Mouse (Mus musculus): ENCODE measurements at regions not wholly inside any gene's neighbourhood (a gene's known extent, or its start where the extent isn't known, plus 50 kb on each side); places are given as distances from the start of the nearest gene placed in this dataset.

GRCm38 (mm10) chr13:72691783-72692729, 63.4 kb downstream of the Irx2 start:
- no peak for DNase-seq (ENCODE audit: low spot score in 2 of 2)

- DNase-seq (ENCODE audit: low spot score in 2 of 2) = no peak
Observed at GRCm38 (mm10) chr13:72707469-72707868, 78.8 kb downstream of the Irx2 start.

- no peak for DNase-seq (ENCODE audit: low spot score in 2 of 2)
Observed at GRCm38 (mm10) chr13:72708728-72709127, 80.1 kb downstream of the Irx2 start.

DNA sequence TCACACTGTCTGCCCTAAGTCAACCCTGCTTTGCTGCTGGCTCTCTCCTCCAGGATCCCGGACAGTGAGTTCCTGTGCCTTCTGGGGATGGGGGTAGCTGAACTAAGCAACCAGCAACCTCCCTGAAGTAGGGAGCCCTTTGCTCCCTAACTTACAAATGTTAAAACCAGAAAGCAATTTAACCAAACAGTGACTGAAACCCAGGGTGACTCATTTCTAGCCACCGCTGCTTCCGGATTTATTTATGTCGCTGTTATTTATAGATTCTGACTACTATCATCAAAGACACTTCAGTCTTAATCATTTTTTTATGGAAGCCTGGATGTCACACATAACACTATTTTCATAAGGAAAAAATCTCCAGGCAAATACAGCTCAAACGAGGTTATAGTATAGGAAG, 81.4 kb downstream of the Irx2 start:
- no peak for DNase-seq (ENCODE audit: low spot score in 2 of 2)

DNA sequence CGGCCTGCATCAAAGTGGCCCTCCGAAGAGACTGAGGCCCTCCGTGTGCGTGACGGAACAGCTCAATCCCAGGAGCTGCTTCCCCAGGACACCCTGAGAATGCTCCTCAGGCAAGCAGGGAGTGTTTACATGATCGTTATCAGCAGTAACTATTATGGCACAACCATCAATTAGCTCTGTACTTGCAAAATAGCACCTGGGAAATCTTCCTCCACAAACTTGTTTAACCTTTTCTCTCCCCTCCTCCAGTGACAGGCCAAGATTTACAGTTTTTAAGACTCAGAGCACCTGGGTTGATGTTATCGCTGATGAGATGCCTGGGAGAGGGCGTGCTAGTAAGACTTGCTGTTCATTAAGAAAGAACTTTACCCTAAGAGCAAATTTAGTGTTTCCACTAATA, 82.5 kb downstream of the Irx2 start:
- DNase-seq (ENCODE audit: low spot score in 2 of 2) = no peak

GRCm38 (mm10) chr13:72711842-72712330, 83.3 kb downstream of the Irx2 start:
- DNase-seq (ENCODE audit: low spot score in 2 of 2) = no peak

DNA sequence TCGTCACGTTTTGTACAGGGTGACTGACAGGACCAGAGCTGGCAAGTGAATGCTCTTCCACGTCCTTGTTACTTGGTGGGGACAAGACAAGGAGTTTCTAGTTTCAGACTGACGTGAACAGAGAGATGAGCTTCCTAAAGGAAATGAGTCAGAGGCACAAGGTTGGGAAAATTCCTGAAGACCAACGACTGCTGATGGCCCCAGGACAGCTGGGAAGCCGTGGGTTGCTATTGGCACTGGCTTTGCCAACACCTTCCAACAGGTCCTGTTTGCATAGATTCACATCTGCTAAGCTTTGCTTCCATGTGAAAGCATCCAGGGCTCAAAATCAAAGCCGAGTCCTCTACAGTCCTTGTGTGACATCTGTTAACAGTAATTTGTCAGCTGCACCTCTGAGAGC, 86.2 kb downstream of the Irx2 start:
- DNase-seq (ENCODE audit: low spot score in 2 of 2) = no peak

- no peak for DNase-seq (ENCODE audit: low spot score in 2 of 2)
Observed at GRCm38 (mm10) chr13:72715959-72716680, 87.5 kb downstream of the Irx2 start.

DNA sequence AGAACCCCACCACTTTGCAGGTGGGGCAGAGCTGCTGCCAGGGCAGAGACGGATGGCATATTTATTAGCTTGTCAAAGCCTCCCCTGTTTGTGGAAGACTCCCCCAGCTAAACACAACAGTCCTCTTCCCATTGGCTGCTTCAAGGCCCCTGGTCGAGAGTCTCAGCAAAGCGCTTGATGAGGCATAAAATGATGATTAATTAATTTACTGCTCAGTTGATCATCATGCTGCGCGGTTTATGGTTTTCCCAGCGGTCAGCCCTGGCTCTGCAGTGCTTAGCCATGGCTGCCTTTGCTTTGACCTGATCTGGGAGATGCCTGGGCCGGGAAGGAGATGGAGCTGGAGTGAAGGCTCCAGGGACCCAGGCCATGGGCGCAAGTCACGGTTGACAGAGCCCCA, 98.5 kb downstream of the Irx2 start:
- no peak for DNase-seq (ENCODE audit: low spot score in 2 of 2)

DNA sequence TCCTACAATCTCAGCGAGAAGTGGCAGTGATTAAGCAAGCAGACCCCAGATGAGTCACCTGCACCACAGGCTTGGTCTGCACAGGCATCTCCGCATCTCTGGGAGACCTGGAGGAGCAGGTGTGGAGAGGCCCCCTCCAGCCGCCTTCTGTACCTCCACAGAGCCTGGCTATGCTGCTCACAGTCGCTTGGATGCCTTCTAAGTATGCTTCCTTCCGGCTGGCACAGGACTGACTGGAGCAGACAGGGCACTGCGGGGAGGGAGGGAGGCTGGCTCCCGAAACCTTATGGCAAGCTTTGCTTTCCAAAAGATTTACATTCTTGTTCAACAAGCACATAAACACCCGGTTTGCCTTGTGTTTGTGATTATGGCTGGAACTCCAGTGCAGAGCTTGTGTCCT, 107.3 kb downstream of the Irx2 start:
- DNase-seq (ENCODE audit: low spot score in 2 of 2) = no peak

GRCm38 (mm10) chr13:72736992-72737391, 108.4 kb downstream of the Irx2 start:
- no peak for DNase-seq (ENCODE audit: low spot score in 2 of 2)

- DNase-seq (ENCODE audit: low spot score in 2 of 2) = no peak
Observed at GRCm38 (mm10) chr13:72747187-72747586, 118.6 kb downstream of the Irx2 start.

DNA sequence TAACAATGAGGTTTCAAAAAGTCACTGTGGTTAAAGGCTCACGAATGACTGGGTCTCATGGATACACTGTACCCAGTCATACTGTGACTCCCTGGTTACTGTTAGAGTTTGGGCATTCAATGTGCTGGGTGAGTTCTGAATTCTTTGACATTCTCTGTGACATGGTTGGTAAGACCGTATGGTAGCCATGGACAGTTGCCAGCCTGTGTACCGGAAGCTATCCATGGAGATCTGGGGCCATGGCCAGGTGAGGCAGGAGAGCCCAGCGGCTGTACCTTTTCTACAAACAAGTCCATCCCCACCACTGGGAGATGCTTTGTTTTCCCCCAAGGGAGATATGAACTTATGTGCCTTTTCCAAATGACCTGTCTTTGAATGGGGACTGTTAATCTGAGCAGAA, 126.4 kb downstream of the Irx2 start:
- DNase-seq (ENCODE audit: low spot score in 2 of 2) = no peak

DNA sequence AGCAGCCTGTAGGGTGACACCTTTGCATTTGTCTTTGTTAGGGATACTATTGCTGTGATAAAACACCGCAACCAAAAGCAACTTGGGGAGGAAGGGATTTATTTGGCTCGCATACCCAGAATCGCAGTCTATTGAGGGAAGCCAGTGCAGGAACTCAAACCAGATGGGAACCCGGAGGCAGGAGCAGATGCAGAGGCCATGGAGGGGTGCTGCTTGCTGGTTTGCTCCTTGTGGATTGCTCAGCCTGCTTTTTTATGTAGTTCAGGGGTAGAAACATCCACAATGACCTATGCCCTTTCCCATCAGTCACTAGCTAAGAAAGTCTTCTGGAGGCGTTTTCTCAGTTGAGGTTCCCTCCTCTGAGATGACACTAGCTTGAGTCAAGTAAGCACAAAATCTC, 133.9 kb downstream of the Irx2 start:
- no peak for DNase-seq (ENCODE audit: low spot score in 2 of 2)

GRCm38 (mm10) chr13:72763337-72763736, 134.7 kb downstream of the Irx2 start:
- no peak for DNase-seq (ENCODE audit: low spot score in 2 of 2)

- DNase-seq (ENCODE audit: low spot score in 2 of 2) = no peak
Observed at GRCm38 (mm10) chr13:72767306-72767705, 138.7 kb downstream of the Irx2 start.

GRCm38 (mm10) chr13:72769007-72769595, 140.5 kb downstream of the Irx2 start:
- DNase-seq (ENCODE audit: low spot score in 2 of 2) = peak; percentile 41 to 53

GRCm38 (mm10) chr13:72783026-72783726, 154.6 kb downstream of the Irx2 start:
- DNase-seq (ENCODE audit: low spot score in 2 of 2) = no peak

DNA sequence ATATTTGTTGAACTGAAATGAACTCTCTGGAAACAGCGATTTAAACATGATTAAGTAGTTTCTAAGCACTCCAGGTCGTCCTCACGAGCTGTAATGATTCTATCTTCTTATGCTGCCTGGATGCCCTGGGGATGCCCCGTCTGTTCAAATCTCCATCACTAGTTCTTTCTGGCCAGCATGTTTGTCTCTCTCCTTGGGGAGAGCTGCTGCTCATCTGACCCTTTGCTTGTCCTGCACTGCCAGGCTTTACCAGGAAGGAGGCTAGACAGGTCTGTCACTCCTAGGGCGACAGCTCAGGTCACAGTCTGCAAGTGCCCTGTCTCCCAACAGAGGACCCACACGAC, 155.1 kb downstream of the Irx2 start:
- DNase-seq (ENCODE audit: low spot score in 2 of 2) = no peak

DNA sequence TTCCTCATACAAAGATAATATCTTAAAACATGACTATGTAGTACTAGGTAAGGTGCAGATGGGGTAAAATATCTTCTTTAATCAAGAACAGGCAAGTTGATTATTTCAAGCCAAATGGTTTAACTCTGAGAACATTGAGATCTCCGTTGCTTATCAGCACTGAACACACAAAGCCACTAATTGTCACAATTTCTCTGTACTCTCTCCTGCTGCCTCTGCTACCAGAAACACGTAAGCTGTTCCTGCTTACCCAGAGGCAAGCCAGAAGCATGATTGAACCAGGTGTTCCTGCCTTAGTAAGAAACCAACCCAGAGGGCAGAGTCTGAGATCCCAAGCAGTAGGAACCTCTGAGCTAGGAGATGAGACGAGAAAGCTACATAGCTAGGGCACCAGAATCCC, 164.1 kb downstream of the Irx2 start:
- no peak for DNase-seq (ENCODE audit: low spot score in 2 of 2)

- DNase-seq (ENCODE audit: low spot score in 2 of 2) = peak; percentile 28 to 29
Observed at GRCm38 (mm10) chr13:72800021-72800420, 171.4 kb downstream of the Irx2 start.

DNA sequence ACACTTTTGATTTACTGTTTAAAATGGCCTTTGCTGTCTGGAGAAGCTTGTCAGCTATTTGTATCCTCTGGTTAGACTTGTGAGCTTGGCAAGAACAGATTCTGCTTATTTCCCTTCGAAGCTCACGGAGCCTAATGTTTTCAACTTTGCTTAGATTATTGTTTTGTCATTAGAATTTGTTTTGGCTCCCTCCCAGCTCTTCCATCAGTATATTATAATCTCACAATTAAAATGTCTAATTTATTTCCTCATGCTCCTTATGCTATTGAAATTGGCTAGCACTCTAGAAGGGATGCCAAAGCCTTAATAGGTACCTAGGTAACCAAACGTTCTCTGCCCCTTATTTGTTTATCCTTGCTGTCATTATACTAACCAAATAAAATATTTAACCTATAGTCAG, 171.9 kb downstream of the Irx2 start:
- DNase-seq (ENCODE audit: low spot score in 2 of 2) = no peak

All from right cerebral cortex, adult 2 months (tissue).